Mouse (Mus musculus): ENCODE data around the gene Usp47.

DNA sequence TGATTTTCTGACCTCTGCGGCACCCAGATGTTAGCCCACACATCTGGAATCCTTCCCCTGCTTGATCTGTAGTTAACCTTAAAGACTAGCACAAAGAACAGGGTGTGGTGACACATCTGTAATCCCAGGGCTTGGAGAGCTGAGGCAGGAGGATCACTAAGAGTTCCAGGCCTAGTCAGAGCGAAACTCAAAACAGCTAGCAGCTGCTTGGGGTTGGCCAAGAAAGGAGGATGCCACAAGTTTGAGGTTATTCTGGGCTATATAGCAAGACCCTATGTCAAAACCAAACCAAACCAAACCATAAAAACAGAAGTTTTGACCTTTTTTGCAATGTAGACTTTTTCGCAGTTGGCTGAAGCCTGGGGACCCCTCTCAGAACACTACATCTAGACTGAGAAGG is 107.4 kb downstream of the Usp47 start:
- no peak for TF ChIP-seq CTCF (IDR thresholded peaks at IDR 0.05; ENCODE audit: low read depth)
- TF ChIP-seq EP300 (optimal IDR thresholded peaks at IDR 0.05), result no peak

Data from stomach, postnatal 0 days (tissue).